Mouse (Mus musculus) naive thymus-derived CD4-positive, alpha-beta T cell, adult 5 months (primary cell): ENCODE data around the gene Rph3a. TPM values are rescaled to one million over a fixed set of nuclear protein-coding genes. Genes with fewer than 3 reads are reported as not detected.

ENCODE experiments used
- polyA plus RNA-seq: library from polyadenylated mRNA; unstranded; fragments of 100-300 nt; shearing (Covaris generic); gene quantifications from one replicate; pipeline ENCODE4 v1.2.1, GENCODE M21; 2017

The Rph3a gene
- not detected for polyA plus RNA-seq

DNA sequence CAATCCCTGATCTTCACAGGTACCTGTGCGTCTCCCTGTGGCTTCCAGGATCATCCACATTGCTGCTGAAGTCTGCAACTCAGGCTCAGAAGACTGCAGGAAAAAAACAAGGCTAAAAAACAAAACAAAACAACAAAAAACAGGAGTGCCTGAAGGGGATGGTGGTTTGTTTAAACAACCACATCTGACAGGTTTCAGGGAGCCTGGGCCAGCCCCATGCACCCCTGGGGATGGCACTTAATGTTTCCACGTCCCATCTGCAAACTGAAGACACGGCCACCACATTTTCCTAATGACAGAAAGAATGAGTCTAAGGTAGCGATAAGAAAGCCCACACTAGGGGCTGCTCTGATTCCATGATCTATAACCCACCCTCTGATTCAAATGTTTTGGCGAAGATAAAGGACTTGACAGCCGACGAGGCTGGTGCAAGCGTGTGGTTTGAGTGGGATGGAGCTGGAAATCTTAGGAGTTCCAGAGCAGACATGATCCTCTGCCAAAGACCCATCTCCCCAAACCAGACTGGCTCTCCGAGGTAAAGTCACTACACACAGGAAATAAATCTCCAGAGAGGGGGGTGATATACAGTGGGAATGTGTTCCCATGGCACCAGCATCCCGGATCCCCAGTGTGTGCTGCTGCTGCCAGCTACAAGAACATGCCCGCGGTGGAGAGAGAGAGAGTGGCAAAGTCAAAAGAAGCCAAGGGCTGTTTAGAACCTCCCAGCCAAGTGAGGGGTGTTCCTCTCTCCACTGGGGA lies at the start of gene Rph3a:
Gene Rph3a, minus strand, starts transcription at position 282 of the 759 bp plus-strand sequence.

DNA sequence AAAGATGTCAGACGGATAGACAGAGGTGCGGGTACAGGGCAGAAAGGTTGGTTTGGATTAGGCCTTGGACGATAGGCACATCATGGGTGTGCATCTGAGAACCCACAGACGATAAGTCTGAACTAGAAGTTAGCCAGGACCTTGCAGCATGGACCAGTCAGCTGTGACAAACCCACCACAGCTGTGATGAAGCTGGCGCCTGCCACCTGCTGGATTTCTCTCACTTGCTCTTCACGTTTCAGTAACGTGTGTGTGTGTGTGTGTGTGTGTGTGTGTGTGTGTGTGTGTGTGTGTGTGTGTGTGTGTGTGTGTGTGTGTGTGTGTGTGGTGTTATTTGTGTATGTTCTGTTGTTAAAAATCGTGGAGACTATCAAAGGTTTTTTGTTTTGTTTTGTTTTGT lies 95.7 kb downstream of the Rph3a start, which contains the start of gene Oas1d:
Gene Oas1d, plus strand, starts transcription at position 333 of the 400 bp plus-strand sequence.

DNA sequence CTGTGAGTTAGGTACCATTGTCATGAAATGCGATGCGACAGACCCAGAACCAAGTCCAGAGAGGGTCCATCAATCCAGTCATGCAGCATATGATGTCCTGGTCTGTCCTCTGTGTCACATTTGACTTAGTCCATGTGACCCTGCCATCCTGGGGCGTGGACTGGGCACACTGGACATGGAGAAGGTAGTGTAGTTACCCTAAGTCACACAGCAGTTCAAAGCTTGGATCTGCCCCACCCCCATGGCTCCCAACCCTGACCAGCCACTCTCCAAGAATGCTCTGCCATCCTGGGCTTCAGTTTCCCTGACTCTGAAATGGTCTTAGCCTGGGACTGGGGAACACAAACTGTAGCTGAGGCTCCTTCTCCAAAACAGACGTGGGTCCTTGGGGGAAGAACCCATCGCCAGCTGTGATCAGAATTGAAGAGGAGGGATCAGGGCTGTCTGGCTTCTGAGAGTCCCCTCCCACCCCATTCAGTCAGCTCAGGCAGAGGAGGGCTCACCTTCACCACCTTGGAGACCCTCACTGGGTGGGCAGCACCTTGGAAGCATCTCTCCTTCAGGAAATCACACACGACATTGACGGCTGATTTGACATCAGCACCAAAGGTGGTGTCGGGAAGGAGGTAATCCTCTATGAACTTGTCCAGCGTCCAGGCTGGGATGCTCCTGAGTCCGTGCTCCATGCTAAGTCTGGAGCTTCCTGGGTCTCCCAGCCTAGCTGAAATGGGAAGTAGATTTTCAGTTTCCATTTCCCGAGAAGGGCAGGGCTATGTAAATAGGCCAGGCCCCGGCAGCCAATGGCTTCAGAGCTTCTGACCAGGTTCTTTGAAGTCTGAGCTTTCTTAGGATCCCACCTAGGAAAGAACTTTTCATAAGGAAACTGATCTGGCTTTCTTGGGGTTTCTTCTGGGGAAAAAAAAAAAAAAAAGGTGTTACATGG lies 102.8 kb downstream of the Rph3a start, which contains the start of gene Oas1a:
Gene Oas1a, minus strand, starts transcription at position 731 of the 943 bp plus-strand sequence.

Other genes starting within 250 kb of the Rph3a start
- 3.4 TPM for gene Oas3, start 232.4 kb downstream of the Rph3a start, polyA plus RNA-seq
- not detected for gene Oas1e, start 214.6 kb downstream of the Rph3a start, polyA plus RNA-seq
- 5.8 TPM for gene Oas1c, start 197.6 kb downstream of the Rph3a start, polyA plus RNA-seq
- not detected for gene Oas1f, start 162.7 kb downstream of the Rph3a start, polyA plus RNA-seq
- gene Oas1h, start 148.7 kb downstream of the Rph3a start, polyA plus RNA-seq, result not detected
- gene Oas1g, start 122.5 kb downstream of the Rph3a start, polyA plus RNA-seq, result not detected
- 4.7 TPM for gene Oas1a, start 102.6 kb downstream of the Rph3a start, polyA plus RNA-seq
- not detected for gene Oas1d, start 95.6 kb downstream of the Rph3a start, polyA plus RNA-seq
- gene Ptpn11, start 181.3 kb upstream of the Rph3a start, polyA plus RNA-seq, result 17.9 TPM
- 1,079 TPM for gene Rpl6, start 194.4 kb upstream of the Rph3a start, polyA plus RNA-seq
- 15.8 TPM for gene Hectd4, start 210.1 kb upstream of the Rph3a start, polyA plus RNA-seq